Mouse (Mus musculus): ENCODE results near the gene Snai1. TPM values are rescaled to one million over a fixed set of nuclear protein-coding genes. Genes with fewer than 3 reads are reported as not detected.

Snai1 gene
- polyA plus RNA-seq, 1 experiment from 2014 or later, result 104 TPM

GRCm38 (mm10) chr2:167512970-167513369, 25.0 kb upstream of the Snai1 start:
- Histone ChIP-seq H3K27ac (replicated peaks; ENCODE audit: low read depth, low read length) (no peak overlapping the region), H3K9me3 (ENCODE audit: control insufficient read depth, low read length) (no peaks in the 10 kb centered on the region), H3K9ac (ENCODE audit: low read length) (no peak overlapping the region), H3K36me3 (ENCODE audit: control insufficient read depth, insufficient read depth, low read length) (peaks cover 55% of the 10 kb centered on the region), H3K4me1 (ENCODE audit: control insufficient read depth, insufficient read depth, low read length) (no peaks in the 10 kb centered on the region), H3K27me3 (ENCODE audit: control insufficient read depth, insufficient read depth, low read length) (no peaks in the 10 kb centered on the region), H3K4me3 (ENCODE audit: low read depth, low read length) (no peak overlapping the region), H3K4me2 (ENCODE audit: low read depth, severe bottlenecking) (no peak overlapping the region)
- no peak for ATAC-seq (ENCODE audit: insufficient number of reproducible peaks, low FRiP score, low TSS enrichment, low read depth)
- no peak for DNase-seq (ENCODE audit: low spot score)
- 90% methylated on average over 5 of the region's 5 CpGs for WGBS

- H3K9me3 ChIP-seq (ENCODE audit: control insufficient read depth, low read length), result no peaks in the 10 kb centered on the region
- DNase-seq (ENCODE audit: low spot score) (no peak), ATAC-seq (ENCODE audit: insufficient number of reproducible peaks, low FRiP score, low TSS enrichment, low read depth) (no peak)
- H3K4me1 ChIP-seq (ENCODE audit: control insufficient read depth, insufficient read depth, low read length), result no peaks in the 10 kb centered on the region
- H3K9ac ChIP-seq (ENCODE audit: low read length), result no peak overlapping the region
- H3K4me3 ChIP-seq (ENCODE audit: low read depth, low read length), result no peak overlapping the region
- H3K27ac ChIP-seq (replicated peaks; ENCODE audit: low read depth, low read length), result no peak overlapping the region
- H3K36me3 ChIP-seq (ENCODE audit: control insufficient read depth, insufficient read depth, low read length), result peaks cover 48% of the 10 kb centered on the region
- no peaks in the 10 kb centered on the region for H3K27me3 ChIP-seq (ENCODE audit: control insufficient read depth, insufficient read depth, low read length)
- 93% methylated on average over 4 of the region's 4 CpGs for WGBS
- no peak overlapping the region for H3K4me2 ChIP-seq (ENCODE audit: low read depth, severe bottlenecking)
These were observed 23.4 kb upstream of the Snai1 start for GRCm38 (mm10) chr2:167514641-167515040.

- Histone ChIP-seq H3K9ac (ENCODE audit: low read length) (no peak overlapping the region), H3K4me1 (ENCODE audit: control insufficient read depth, insufficient read depth, low read length) (no peaks in the 10 kb centered on the region), H3K4me2 (ENCODE audit: low read depth, severe bottlenecking) (no peak overlapping the region), H3K27ac (replicated peaks; ENCODE audit: low read depth, low read length) (no peak overlapping the region), H3K27me3 (ENCODE audit: control insufficient read depth, insufficient read depth, low read length) (no peaks in the 10 kb centered on the region), H3K9me3 (ENCODE audit: control insufficient read depth, low read length) (no peaks in the 10 kb centered on the region), H3K36me3 (ENCODE audit: control insufficient read depth, insufficient read depth, low read length) (peaks cover 44% of the 10 kb centered on the region), H3K4me3 (ENCODE audit: low read depth, low read length) (no peak overlapping the region)
- DNase-seq (ENCODE audit: low spot score), result no peak
- ATAC-seq (ENCODE audit: insufficient number of reproducible peaks, low FRiP score, low TSS enrichment, low read depth), result no peak
- 90% methylated on average over 5 of the region's 5 CpGs for WGBS
These were observed 22.3 kb upstream of the Snai1 start for GRCm38 (mm10) chr2:167515688-167516087.

- peaks cover 20% of the 10 kb centered on the region for H3K36me3 ChIP-seq (ENCODE audit: control insufficient read depth, insufficient read depth, low read length)
- H3K9me3 ChIP-seq (ENCODE audit: control insufficient read depth, low read length), result no peaks in the 10 kb centered on the region
- WGBS, result 80% methylated on average over 5 of the region's 5 CpGs
- H3K4me1 ChIP-seq (ENCODE audit: control insufficient read depth, insufficient read depth, low read length), result no peaks in the 10 kb centered on the region
- ATAC-seq (ENCODE audit: insufficient number of reproducible peaks, low FRiP score, low TSS enrichment, low read depth), result no peak
- H3K4me2 ChIP-seq (ENCODE audit: low read depth, severe bottlenecking), result no peak overlapping the region
- no peak for DNase-seq (ENCODE audit: low spot score)
- H3K9ac ChIP-seq (ENCODE audit: low read length), result no peak overlapping the region
- no peaks in the 10 kb centered on the region for H3K27me3 ChIP-seq (ENCODE audit: control insufficient read depth, insufficient read depth, low read length)
- H3K27ac ChIP-seq (replicated peaks; ENCODE audit: low read depth, low read length), result no peak overlapping the region
- H3K4me3 ChIP-seq (ENCODE audit: low read depth, low read length), result no peak overlapping the region
These were observed 18.3 kb upstream of the Snai1 start for GRCm38 (mm10) chr2:167519606-167520252.

- no peaks in the 10 kb centered on the region for H3K9me3 ChIP-seq (ENCODE audit: control insufficient read depth, low read length)
- no peak overlapping the region for H3K27ac ChIP-seq (replicated peaks; ENCODE audit: low read depth, low read length)
- H3K4me2 ChIP-seq (ENCODE audit: low read depth, severe bottlenecking), result no peak overlapping the region
- H3K4me3 ChIP-seq (ENCODE audit: low read depth, low read length), result no peak overlapping the region
- no peaks in the 10 kb centered on the region for H3K27me3 ChIP-seq (ENCODE audit: control insufficient read depth, insufficient read depth, low read length)
- DNase-seq (ENCODE audit: low spot score) (peak; percentile 51), ATAC-seq (ENCODE audit: insufficient number of reproducible peaks, low FRiP score, low TSS enrichment, low read depth) (no peak)
- H3K36me3 ChIP-seq (ENCODE audit: control insufficient read depth, insufficient read depth, low read length), result no peaks in the 10 kb centered on the region
- no peak overlapping the region for H3K9ac ChIP-seq (ENCODE audit: low read length)
- WGBS, result 19% methylated on average over 5 of the region's 5 CpGs
- no peaks in the 10 kb centered on the region for H3K4me1 ChIP-seq (ENCODE audit: control insufficient read depth, insufficient read depth, low read length)
These were observed 9.7 kb upstream of the Snai1 start for GRCm38 (mm10) chr2:167528278-167528677.

GRCm38 (mm10) chr2:167529935-167530513, 8.0 kb upstream of the Snai1 start:
- WGBS, result 44% methylated on average over 5 of the region's 5 CpGs
- ATAC-seq (ENCODE audit: insufficient number of reproducible peaks, low FRiP score, low TSS enrichment, low read depth) (no peak), DNase-seq (ENCODE audit: low spot score) (no peak)
- no peaks in the 10 kb centered on the region for H3K9me3 ChIP-seq (ENCODE audit: control insufficient read depth, low read length)
- H3K27ac ChIP-seq (replicated peaks; ENCODE audit: low read depth, low read length), result no peak overlapping the region
- no peak overlapping the region for H3K9ac ChIP-seq (ENCODE audit: low read length)
- no peaks in the 10 kb centered on the region for H3K36me3 ChIP-seq (ENCODE audit: control insufficient read depth, insufficient read depth, low read length)
- H3K4me1 ChIP-seq (ENCODE audit: control insufficient read depth, insufficient read depth, low read length), result no peaks in the 10 kb centered on the region
- H3K4me3 ChIP-seq (ENCODE audit: low read depth, low read length), result no peak overlapping the region
- H3K27me3 ChIP-seq (ENCODE audit: control insufficient read depth, insufficient read depth, low read length), result no peaks in the 10 kb centered on the region
- no peak overlapping the region for H3K4me2 ChIP-seq (ENCODE audit: low read depth, severe bottlenecking)

- ATAC-seq (ENCODE audit: insufficient number of reproducible peaks, low FRiP score, low TSS enrichment, low read depth), result no peak
- Histone ChIP-seq H3K4me1 (ENCODE audit: control insufficient read depth, insufficient read depth, low read length) (no peaks in the 10 kb centered on the region), H3K4me2 (ENCODE audit: low read depth, severe bottlenecking) (no peak overlapping the region), H3K9ac (ENCODE audit: low read length) (no peak overlapping the region), H3K36me3 (ENCODE audit: control insufficient read depth, insufficient read depth, low read length) (no peaks in the 10 kb centered on the region), H3K27ac (replicated peaks; ENCODE audit: low read depth, low read length) (no peak overlapping the region), H3K9me3 (ENCODE audit: control insufficient read depth, low read length) (no peaks in the 10 kb centered on the region), H3K4me3 (ENCODE audit: low read depth, low read length) (no peak overlapping the region), H3K27me3 (ENCODE audit: control insufficient read depth, insufficient read depth, low read length) (no peaks in the 10 kb centered on the region)
- no peak for DNase-seq (ENCODE audit: low spot score)
- WGBS, result 71% methylated on average over 4 of the region's 4 CpGs
These were observed 7.5 kb upstream of the Snai1 start for GRCm38 (mm10) chr2:167530536-167530935.

GRCm38 (mm10) chr2:167532131-167532530, 5.9 kb upstream of the Snai1 start:
- ATAC-seq (ENCODE audit: insufficient number of reproducible peaks, low FRiP score, low TSS enrichment, low read depth), result no peak
- peak; percentile 80 for DNase-seq (ENCODE audit: low spot score)
- H3K36me3 ChIP-seq (ENCODE audit: control insufficient read depth, insufficient read depth, low read length), result no peaks in the 10 kb centered on the region
- no peaks in the 10 kb centered on the region for H3K9me3 ChIP-seq (ENCODE audit: control insufficient read depth, low read length)
- WGBS, result 19% methylated on average over 13 of the region's 13 CpGs
- H3K27ac ChIP-seq (replicated peaks; ENCODE audit: low read depth, low read length), result no peak overlapping the region
- H3K4me3 ChIP-seq (ENCODE audit: low read depth, low read length), result no peak overlapping the region
- peaks cover 3% of the 10 kb centered on the region for H3K27me3 ChIP-seq (ENCODE audit: control insufficient read depth, insufficient read depth, low read length)
- H3K9ac ChIP-seq (ENCODE audit: low read length), result no peak overlapping the region
- H3K4me1 ChIP-seq (ENCODE audit: control insufficient read depth, insufficient read depth, low read length), result peaks cover under 1% of the 10 kb centered on the region
- H3K4me2 ChIP-seq (ENCODE audit: low read depth, severe bottlenecking), result no peak overlapping the region

GRCm38 (mm10) chr2:167533880-167534279, 4.1 kb upstream of the Snai1 start:
- Histone ChIP-seq H3K4me3 (ENCODE audit: low read depth, low read length) (no peak overlapping the region), H3K27ac (replicated peaks; ENCODE audit: low read depth, low read length) (no peak overlapping the region), H3K4me2 (ENCODE audit: low read depth, severe bottlenecking) (no peak overlapping the region), H3K36me3 (ENCODE audit: control insufficient read depth, insufficient read depth, low read length) (0 out of 2 replicates have a peak, but pooled peaks cover 2% of the 10 kb centered on the region), H3K9ac (ENCODE audit: low read length) (no peak overlapping the region), H3K9me3 (ENCODE audit: control insufficient read depth, low read length) (no peaks in the 10 kb centered on the region), H3K4me1 (ENCODE audit: control insufficient read depth, insufficient read depth, low read length) (peaks cover 7% of the 10 kb centered on the region), H3K27me3 (ENCODE audit: control insufficient read depth, insufficient read depth, low read length) (peaks cover 8% of the 10 kb centered on the region)
- DNase-seq (ENCODE audit: low spot score) (no peak), ATAC-seq (ENCODE audit: insufficient number of reproducible peaks, low FRiP score, low TSS enrichment, low read depth) (no peak)

Data from limb, embryonic 11.5 days (tissue).